Mouse (Mus musculus) bone marrow macrophage, adult 2 months (primary cell): ENCODE measurements at regions not wholly inside any gene's neighbourhood (a gene's known extent, or its start where the extent isn't known, plus 50 kb on each side); places are given as distances from the start of the nearest gene placed in this dataset.

ENCODE experiments used
- CTCF ChIP-seq: IDR thresholded peaks from 2 replicates; pipeline ENCODE4 v1.5.1; 2012; ENCODE audit warnings: low read depth, mild to moderate bottlenecking, low read length, moderate library complexity
- POLR2A ChIP-seq: IDR thresholded peaks from 2 replicates; pipeline ENCODE4 v1.6.1; 2012; ENCODE audit warnings: mild to moderate bottlenecking, low read depth, low read length, borderline replicate concordance

GRCm38 (mm10) chr13:82058131-82058731 lies 275.4 kb downstream of the Cetn3 start:
- TF ChIP-seq CTCF (no peak), POLR2A (no peak)
